Mouse (Mus musculus) T-helper 17 cell (primary cell): Measurements from ENCODE around the gene Txnrd1.

Experiments
- in situ Hi-C, 2 experiments: fragments of 300-600 bp; cut with MboI, MseI; formaldehyde crosslinking; loops; 1 replicate in 1 of 2; 2 replicates in 1 of 2; pipeline ENCODE4 v1.15.1; 2025; ENCODE audit warnings: high pct_unique_total_duplicates in 2 of 2

The Txnrd1 gene

DNA sequence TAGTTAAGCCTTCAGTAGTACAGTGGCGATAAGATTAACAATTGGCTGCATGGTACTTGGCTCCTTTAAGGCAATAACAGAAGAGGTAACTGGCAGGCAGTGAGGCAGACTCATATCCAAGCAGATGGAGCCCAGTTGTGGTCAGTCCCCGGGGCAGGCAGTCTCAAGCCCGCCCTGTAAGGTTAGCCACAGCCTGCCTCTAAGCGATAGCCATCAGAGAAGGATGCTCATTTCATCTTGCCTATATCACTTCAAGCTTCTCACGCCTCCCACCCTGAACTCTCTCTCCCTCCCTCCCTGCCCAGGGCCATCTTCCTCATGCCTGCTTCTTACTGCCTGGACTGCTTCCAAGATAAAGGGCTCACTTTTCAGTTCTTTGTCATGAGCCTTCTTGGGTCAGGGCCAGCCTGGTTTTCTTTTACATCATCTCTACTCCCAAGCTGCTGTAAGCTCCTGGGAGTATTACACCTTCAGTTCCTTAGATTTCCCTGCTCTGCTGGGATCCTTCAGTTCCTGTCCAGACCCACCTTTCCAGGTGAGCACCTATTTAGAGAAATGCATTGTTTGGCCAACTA, 29.4 kb downstream of the Txnrd1 start:
- in situ Hi-C loops: loop anchor here (5.0 kb wide), 2 partner anchors 51 to 96 kb away; no protein-coding TSS in a partner anchor

GRCm38 (mm10) chr10:82863827-82864226, 30.1 kb downstream of the Txnrd1 start:
- in situ Hi-C loops: loop anchor here (5.0 kb wide), 2 partner anchors 52 to 97 kb away; no protein-coding TSS in a partner anchor

- in situ Hi-C loops: no loop called here
These were observed 32.6 kb downstream of the Txnrd1 start, which contains the start of gene Eid3 for GRCm38 (mm10) chr10:82866356-82866755. Eid3 (plus strand) TSS chr10:82866626.

GRCm38 (mm10) chr10:82866832-82867231, 33.1 kb downstream of the Txnrd1 start:
- in situ Hi-C loops: no loop called here

DNA sequence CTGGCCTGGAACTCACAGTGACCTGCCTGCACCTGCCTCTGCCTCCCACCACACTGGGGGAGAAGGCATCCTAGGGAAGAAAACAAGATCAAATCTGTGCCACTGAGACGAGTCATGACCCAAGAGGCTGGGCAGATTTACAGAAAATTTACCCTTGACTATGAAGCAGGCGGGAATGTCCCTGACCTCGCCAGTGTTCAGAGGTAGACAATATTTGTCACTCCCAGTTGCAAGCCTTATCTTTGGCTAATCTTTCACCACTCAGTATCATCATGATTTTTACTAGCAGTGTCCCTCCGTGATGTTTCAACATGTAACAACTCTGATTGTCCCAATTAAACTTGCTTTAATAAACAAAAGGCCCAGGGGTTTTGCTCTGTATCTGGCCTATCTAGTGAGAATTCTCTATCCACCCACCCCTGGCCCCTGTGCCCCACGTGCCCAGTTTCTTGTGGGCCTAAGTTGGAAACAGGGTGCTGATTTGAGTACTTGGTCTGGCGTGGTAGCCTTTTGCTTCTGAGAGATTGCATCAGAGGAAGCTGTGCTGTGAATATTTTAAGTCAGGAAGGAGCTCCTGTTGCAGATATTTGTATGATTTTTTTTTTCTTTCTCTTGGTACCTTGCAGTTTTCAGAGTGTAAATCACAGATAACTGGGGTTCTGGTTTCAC, 34.8 kb downstream of the Txnrd1 start:
- in situ Hi-C loops: no loop called here

DNA sequence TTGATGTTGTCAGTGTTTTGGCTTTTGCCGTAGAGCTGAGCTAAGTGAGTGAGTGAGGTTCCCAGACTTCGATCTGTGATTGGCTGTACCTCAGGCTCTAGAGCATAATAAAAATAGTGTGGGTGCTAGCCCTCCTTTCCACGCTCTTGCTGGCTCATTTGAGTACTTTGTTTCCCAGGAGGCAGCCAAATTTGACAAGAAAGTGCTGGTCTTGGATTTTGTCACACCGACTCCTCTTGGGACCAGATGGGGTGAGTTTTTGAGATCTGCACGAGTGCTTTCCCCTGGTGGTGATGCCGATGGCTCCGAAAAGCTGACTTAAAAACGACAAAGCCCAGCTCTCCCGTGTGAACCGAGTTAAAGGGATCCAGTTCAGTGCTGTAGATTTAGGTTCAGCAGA, 41.7 kb downstream of the Txnrd1 start:
- in situ Hi-C loops: no loop called here

DNA sequence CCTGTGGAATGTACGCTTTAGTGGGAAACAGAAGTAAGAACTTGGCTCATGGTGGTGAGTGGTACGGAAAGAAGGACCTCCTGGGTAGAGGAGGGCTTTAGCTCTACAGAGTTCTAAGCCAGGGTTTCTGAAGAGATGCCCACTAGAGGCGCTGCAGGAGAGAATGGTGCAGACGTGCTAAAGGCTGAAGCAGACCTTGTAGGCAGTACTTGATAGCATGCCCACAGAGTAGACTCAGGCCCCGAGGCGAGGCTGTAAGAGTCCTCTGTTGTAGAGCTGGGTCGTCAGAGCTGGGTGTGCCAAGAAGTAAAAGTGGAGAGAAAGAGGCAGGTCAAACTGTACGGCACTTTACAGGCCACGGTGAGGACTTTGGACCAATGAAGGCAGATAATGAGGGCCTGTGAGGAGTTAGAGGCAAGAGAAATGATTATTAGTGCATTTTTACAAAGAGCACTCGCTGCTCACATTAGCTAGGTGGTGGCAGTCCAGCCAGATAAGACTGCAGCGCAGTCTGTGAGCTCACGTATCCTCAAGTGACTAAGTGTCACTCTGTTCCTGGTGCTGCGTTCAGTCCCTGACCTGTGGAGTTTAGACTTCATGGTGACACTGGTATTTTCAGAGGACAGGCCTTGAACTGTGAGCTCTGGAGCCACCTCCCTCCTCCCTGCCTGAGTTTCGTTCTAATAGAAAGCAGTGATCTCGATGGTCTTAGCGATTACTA, 42.5 kb downstream of the Txnrd1 start:
- in situ Hi-C loops: no loop called here

DNA sequence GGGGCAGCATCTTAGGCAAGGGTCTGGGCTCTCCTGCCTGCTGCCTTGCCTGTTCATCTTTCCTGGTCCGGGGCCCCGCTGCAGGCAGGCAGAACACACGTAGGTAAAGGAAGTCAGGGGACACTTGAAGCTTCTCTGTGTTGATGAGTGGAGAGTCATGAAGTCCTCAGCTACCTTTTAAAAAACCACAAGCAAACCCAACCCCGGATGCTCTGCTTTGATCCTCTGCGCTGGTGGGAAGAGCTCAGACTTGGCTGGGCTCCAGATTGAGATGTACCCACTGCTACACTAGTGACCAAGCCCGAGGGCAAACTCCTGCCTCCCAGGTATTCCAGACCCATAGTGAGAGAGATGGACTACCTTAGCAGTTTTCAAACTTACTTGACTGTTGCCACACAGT, 53.6 kb downstream of the Txnrd1 start:
- in situ Hi-C loops: loop anchor here in 1 of 2 experiments (10.0 kb wide), 1 partner anchor 233 kb away; no protein-coding TSS in a partner anchor

DNA sequence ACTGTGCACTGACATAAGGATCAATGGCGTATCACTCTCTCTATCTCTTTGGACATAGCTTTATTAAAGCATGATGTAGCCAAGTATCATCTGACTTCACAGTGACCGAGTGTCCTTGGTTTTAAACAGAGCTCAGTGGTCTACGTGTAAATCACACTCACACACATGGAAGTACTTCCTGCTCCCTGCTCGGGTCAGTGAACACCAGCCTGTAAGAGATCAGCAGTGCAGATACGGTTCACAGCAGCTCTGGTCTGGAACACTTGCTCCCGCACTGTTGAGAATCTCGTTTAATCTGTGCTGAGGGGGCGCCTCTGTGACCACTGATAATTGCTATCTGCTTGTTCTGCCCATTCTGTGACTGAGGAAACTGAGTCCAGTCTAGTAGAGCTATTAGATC, 54.8 kb downstream of the Txnrd1 start:
- in situ Hi-C loops: loop anchor here in 1 of 2 experiments (10.0 kb wide), 1 partner anchor 234 kb away; no protein-coding TSS in a partner anchor

DNA sequence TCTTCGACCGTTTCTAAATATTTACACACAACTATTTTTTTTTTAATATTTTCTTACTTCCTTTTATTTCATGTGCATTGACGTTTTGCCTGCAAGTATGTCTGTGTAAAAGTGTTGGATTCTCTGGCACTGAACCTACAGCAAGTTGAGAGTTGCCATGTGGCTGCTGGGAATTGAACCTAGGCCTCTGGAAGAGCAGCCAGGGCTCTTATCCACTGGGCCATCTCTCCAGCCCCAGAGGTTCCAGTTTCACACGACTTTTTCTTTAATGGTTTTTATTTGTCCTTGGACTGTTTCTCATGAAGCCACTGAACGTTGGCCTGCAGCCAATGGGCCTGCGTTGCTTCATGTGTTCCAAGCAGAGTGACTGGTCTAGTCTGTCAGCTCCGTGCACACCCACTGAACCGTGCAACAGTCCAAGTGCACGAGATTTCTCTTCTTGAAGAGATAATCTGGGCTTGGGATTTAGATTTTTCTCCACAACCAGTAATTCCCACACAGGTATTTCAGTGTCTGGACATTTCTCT, 55.8 kb downstream of the Txnrd1 start:
- in situ Hi-C loops: loop anchor here in 1 of 2 experiments (10.0 kb wide), 1 partner anchor 235 kb away; no protein-coding TSS in a partner anchor

DNA sequence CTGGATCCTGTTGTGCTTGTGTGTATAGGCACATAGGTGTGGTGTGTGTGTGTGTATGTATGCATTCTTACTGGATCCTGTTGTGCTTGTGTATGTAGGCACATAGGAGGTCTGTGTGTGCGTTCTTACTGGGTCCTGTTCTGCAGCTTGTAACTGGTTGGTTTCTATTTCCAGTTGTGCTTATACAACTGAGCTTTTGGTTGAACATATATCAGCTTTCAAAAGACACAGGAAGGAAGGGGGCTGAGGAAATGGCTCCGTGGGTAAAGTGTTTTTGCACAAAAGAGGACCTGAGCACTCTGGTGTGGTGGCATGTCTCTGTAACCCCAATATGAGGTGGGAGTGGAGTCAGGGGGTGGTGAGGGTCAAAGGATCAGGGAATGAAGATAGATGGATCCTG, 57.2 kb downstream of the Txnrd1 start:
- in situ Hi-C loops: no loop called here

DNA sequence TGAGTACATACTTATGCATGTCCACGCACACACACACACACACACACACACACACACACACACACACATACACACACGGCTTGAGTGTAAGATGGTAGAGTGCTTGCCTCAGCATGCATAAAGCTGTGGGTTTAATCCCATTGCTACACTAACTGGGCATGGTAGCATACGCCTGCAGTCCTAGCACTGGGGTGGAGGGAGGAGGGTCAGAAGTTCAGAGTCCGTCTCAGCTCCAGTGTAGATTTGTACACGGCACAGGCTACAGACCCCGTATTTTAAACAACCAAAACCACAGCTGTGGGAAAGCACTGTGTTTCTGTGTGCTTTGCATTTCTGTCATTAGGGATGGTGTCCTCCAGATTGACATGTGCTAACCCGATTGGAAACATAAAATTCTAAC, 57.7 kb downstream of the Txnrd1 start:
- in situ Hi-C loops: no loop called here

DNA sequence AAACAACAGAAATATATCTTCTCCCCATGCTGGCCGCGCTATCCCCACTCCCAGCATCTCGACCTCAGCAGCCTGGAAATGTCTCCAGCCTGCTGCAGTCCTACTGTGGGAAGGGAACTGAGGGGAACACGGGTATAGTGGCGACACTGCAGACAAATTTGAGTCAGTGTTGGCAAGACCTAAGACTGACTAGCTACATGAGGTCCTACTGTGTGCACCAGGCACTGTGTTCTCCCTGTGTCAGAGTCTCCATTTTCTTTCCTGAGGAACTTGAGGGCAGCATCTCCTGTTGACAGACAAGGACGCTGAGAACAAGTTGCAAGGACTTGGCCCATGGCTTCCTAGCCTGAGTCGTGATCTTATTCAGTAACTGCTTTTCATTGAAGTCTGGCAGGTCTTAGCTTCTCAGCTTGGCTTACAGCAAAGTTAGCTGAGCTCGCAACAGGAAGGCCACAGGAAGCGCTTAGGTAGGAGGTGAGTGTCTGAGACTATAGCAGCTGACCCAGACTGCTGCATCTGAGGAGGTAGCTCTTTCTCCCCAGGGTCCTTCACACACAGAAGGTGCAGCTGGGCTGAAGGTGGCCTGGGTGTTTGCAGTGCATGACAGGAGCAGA, 58.8 kb downstream of the Txnrd1 start:
- in situ Hi-C loops: no loop called here

GRCm38 (mm10) chr10:82893872-82894650, 60.3 kb downstream of the Txnrd1 start:
- in situ Hi-C loops: no loop called here

DNA sequence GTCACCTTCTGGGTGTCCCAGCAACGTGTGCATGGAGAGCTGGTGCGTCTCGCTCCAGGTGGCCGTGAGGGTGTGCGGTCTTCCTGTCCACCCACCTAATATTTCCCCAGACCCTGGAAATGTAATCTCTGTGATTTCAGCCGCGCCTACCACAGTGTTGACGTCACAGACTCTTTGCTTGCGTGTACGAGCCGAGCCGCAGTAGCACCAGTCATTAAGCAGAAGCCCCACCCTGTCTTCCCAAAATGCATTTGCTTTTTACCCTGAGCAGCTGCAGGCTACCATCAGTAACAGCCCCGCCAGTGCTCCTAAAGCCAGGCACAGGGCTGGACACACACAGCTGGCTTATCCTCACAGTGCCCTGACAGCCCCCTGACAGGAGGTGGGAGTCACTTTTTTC, 64.2 kb downstream of the Txnrd1 start:
- in situ Hi-C loops: loop anchor here in 1 of 2 experiments (5.0 kb wide), 1 partner anchor 101 kb away; no protein-coding TSS in a partner anchor

GRCm38 (mm10) chr10:82898893-82899292, 65.1 kb downstream of the Txnrd1 start:
- in situ Hi-C loops: loop anchor here in 1 of 2 experiments (5.0 kb wide), 1 partner anchor 102 kb away; no protein-coding TSS in a partner anchor

GRCm38 (mm10) chr10:82899810-82900421, 66.2 kb downstream of the Txnrd1 start:
- in situ Hi-C loops: loop anchor here (5.0 to 25.0 kb wide), 4 partner anchors 88 to 637 kb away; partner anchors contain the start of genes Aldh1l2 (in 1 of the 2) and Washc4 (in 1 of the 2)

- in situ Hi-C loops: loop anchor here in 1 of 2 experiments (5.0 to 25.0 kb wide), 3 partner anchors 88 to 637 kb away; partner anchors contain the start of genes Aldh1l2 and Washc4
These were observed 66.8 kb downstream of the Txnrd1 start for GRCm38 (mm10) chr10:82900546-82900945.

- in situ Hi-C loops: loop anchor here in 1 of 2 experiments (5.0 to 25.0 kb wide), 3 partner anchors 89 to 636 kb away; partner anchors contain the start of genes Aldh1l2 and Washc4
These were observed 67.7 kb downstream of the Txnrd1 start for GRCm38 (mm10) chr10:82901436-82901835.

- in situ Hi-C loops: loop anchor here in 1 of 2 experiments (25.0 kb wide), 2 partner anchors 304 to 629 kb away; partner anchors contain the start of genes Aldh1l2 and Washc4
These were observed 74.8 kb downstream of the Txnrd1 start for GRCm38 (mm10) chr10:82908526-82908925.
